Mouse (Mus musculus) spleen, postnatal 14 days (tissue): ENCODE results near the gene Fbxl20.
A peak's percentile ranks its signal among the peaks of the same experiment; 100 is the strongest.
"Not testable (repeated sequence)": the region's sequence is repeated elsewhere in the genome, so short reads cannot be mapped to it uniquely, and the experiment has no call there.

Experiments used
- DNase-seq, 2 experiments: peaks; one replicate each; pipeline ENCODE4 v3.0.0; 2021 to 2022; ENCODE audit warnings: low spot score in 2 of 2

Gene Fbxl20

GRCm38 (mm10) chr11:98149786-98150624 is at the start of gene Fbxl20:
Gene Fbxl20, minus strand, starts transcription at chr11:98150403.
- peak; percentile 74 to 86 for DNase-seq

- DNase-seq, result peak; percentile 79 to 87
Observed at GRCm38 (mm10) chr11:98192901-98193805, 43.0 kb upstream of the Fbxl20 start, which contains the start of gene Med1. Gene Med1, minus strand, starts transcription at chr11:98193293.

GRCm38 (mm10) chr11:98190820-98191219 is 40.6 kb upstream of the Fbxl20 start:
- DNase-seq, result no peak

- DNase-seq, result no peak
Observed at GRCm38 (mm10) chr11:98187640-98188395, 37.6 kb upstream of the Fbxl20 start.

- DNase-seq, result not testable (repeated sequence)
Observed at GRCm38 (mm10) chr11:98182149-98182548, 31.9 kb upstream of the Fbxl20 start.

GRCm38 (mm10) chr11:98168400-98168799 is 18.2 kb upstream of the Fbxl20 start:
- DNase-seq, result no peak

GRCm38 (mm10) chr11:98155094-98155493 is 4.9 kb upstream of the Fbxl20 start:
- no peak for DNase-seq

- DNase-seq, result no peak
Observed at GRCm38 (mm10) chr11:98150625-98151156, 488 bp upstream of the Fbxl20 start.

- DNase-seq, result peak; percentile 77 to 87
Observed at GRCm38 (mm10) chr11:98149304-98149750, 876 bp downstream of the Fbxl20 start.

- DNase-seq, result no peak
Observed at GRCm38 (mm10) chr11:98148551-98149301, 1.5 kb downstream of the Fbxl20 start.

- no peak for DNase-seq
Observed at GRCm38 (mm10) chr11:98145856-98146255, 4.3 kb downstream of the Fbxl20 start.

GRCm38 (mm10) chr11:98142545-98142944 is 7.7 kb downstream of the Fbxl20 start:
- DNase-seq, result no peak

GRCm38 (mm10) chr11:98138894-98139293 is 11.3 kb downstream of the Fbxl20 start:
- no peak for DNase-seq

- DNase-seq, result no peak
Observed at GRCm38 (mm10) chr11:98137836-98138235, 12.4 kb downstream of the Fbxl20 start.

- no peak for DNase-seq
Observed at GRCm38 (mm10) chr11:98134951-98135350, 15.3 kb downstream of the Fbxl20 start.

GRCm38 (mm10) chr11:98123424-98123823 is 26.8 kb downstream of the Fbxl20 start:
- DNase-seq, result no peak

- DNase-seq, result no peak
Observed at GRCm38 (mm10) chr11:98114363-98114762, 35.8 kb downstream of the Fbxl20 start.

GRCm38 (mm10) chr11:98113504-98113903 is 36.7 kb downstream of the Fbxl20 start:
- DNase-seq, result no peak

- no peak for DNase-seq
Observed at GRCm38 (mm10) chr11:98109706-98110105, 40.5 kb downstream of the Fbxl20 start.

GRCm38 (mm10) chr11:98101332-98101731 is 48.9 kb downstream of the Fbxl20 start:
- no peak for DNase-seq

- no peak for DNase-seq
Observed at GRCm38 (mm10) chr11:98090583-98090982, 59.6 kb downstream of the Fbxl20 start.
